Mouse (Mus musculus) left cerebral cortex, postnatal 10 days (tissue): Measurements from ENCODE around the gene Hist1h2bm. TPM values are rescaled to one million over a fixed set of nuclear protein-coding genes. Genes with fewer than 3 reads are reported as not detected.
"Not testable (repeated sequence)": the region's sequence is repeated elsewhere in the genome, so short reads cannot be mapped to it uniquely, and the experiment has no call there.

ENCODE experiments used
- DNase-seq, 2 experiments: peaks; one replicate each; pipeline ENCODE4 v3.0.0; 2021 to 2022; ENCODE audit warnings: low spot score in 2 of 2, mixed read lengths in 1 of 2; ENCODE audit errors: extremely low spot score in 1 of 2
- intact Hi-C: fragments of 180-260 bp; cut with DNase I; formaldehyde crosslinking; loops from one replicate; pipeline ENCODE4 v1.15.1; 2025
- microRNA-seq: library from miRNA; unstranded; fragments of <30 nt; microRNA quantifications from one replicate; pipeline ENCODE4 v1.2.0, GENCODE M21; 2022
- total RNA-seq, 2 experiments: library from RNA; stranded (reverse); gene quantifications; 2 replicates each; pipeline ENCODE4 v1.2.3; 2021

Hist1h2bm gene
- total RNA-seq, 2 experiments from 2014 or later, result 10.1 to 13.9 TPM

DNA sequence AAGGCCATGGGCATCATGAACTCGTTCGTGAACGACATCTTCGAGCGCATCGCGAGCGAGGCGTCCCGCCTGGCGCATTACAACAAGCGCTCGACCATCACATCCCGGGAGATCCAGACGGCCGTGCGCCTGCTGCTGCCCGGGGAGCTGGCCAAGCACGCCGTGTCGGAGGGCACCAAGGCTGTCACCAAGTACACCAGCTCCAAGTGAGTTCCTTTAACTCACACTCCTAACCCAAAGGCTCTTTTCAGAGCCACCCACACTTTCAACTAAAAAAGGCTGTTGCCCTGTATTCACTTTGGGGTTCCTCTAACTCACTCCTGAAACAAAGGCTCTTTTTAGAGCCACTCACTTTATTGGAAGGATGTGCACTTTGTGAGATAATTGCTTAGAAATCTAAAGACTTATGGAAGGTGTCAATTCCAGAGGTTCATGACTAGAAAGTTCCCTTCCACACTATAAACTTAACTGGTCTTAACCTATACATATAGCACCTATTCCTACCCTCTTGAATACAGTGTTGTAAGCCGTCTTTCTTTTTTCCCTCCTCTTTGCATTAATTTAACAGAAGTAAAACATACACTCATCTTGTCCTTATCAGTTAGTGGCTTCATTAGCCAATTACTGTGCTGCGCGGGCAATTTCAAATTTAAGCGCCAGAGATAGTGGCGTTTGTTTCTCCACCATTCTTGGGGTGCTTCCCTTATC is 32.6 kb downstream of the Hist1h2bm start:
- DNase-seq, result not testable (repeated sequence)

DNA sequence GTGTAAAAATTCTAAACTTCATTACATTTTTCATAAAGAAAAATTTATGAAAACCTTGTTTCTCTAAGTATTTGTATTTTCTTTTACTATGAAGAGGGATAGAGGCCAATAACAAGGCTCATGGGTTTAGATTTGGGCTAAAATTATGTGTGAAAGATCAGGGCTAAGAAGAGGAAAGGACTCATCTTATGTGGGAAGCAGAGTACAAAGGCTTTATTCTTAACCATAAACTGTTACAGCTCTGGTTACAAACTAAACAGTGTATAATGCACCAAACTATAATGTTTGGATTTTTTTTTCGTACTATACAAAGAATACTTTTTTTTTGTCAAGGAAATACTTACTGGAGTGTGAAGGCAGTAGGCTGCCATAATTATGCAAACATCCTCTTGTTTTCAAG is 33.9 kb downstream of the Hist1h2bm start:
- intact Hi-C loops, result no loop called here
- DNase-seq, result no peak

More for the DNA sequence above, 32.6 kb downstream of the Hist1h2bm start:
- intact Hi-C loops, result not testable (repeated sequence)

Small RNA genes lying within 50 kb of the gene (microRNA-seq; reads per million reads assigned to microRNA genes)
- gene Gm44357 (not detected), gene Gm44367 (not detected), gene Gm44454 (not detected)

Other genes starting within 250 kb of the Hist1h2bm start
- gene Zkscan4, start 243.1 kb upstream of the Hist1h2bm start, total RNA-seq, result 1 to 10 TPM; 7.4 TPM
- gene Gm10065, start 242.6 kb upstream of the Hist1h2bm start, total RNA-seq, result not detected
- gene AK157302, start 226.8 kb upstream of the Hist1h2bm start, total RNA-seq, result 10 to 100 TPM; 16.5 to 17.2 TPM
- gene Gm11273, start 220.6 kb upstream of the Hist1h2bm start, total RNA-seq, result 10 to 100 TPM; 56.4 to 59.3 TPM
- 10 to 100 TPM; 10.6 to 13.6 TPM for gene Zkscan8, start 190.9 kb upstream of the Hist1h2bm start, total RNA-seq
- gene Olfr1366, start 179.2 kb upstream of the Hist1h2bm start, total RNA-seq, result not detected
- gene Olfr1535, start 162.2 kb upstream of the Hist1h2bm start, total RNA-seq, result not detected
- not detected for gene Olfr1364, start 140.3 kb upstream of the Hist1h2bm start, total RNA-seq
- gene Olfr1362, start 108.0 kb upstream of the Hist1h2bm start, total RNA-seq, result not detected
- gene Olfr11, start 79.5 kb upstream of the Hist1h2bm start, total RNA-seq, result not detected
- not detected for gene Olfr1361, start 58.7 kb upstream of the Hist1h2bm start, total RNA-seq
- gene Olfr1360, start 44.6 kb upstream of the Hist1h2bm start, total RNA-seq, result not detected
- gene Olfr1359, start 23.9 kb upstream of the Hist1h2bm start, total RNA-seq, result not detected
- gene Hist1h2bl, start 5.9 kb upstream of the Hist1h2bm start, total RNA-seq, result 10 to 100 TPM; 41.4 to 52.8 TPM
- gene Hist1h2ai, start 5.6 kb upstream of the Hist1h2bm start, total RNA-seq, result 10 to 100 TPM; 68.4 to 76.2 TPM
- gene Hist1h3h, start 4.4 kb upstream of the Hist1h2bm start, total RNA-seq, result 10 to 100 TPM; 69.3 to 80.8 TPM
- 10 to 100 TPM; 13.5 to 16.2 TPM for gene Hist1h4j, start 13.0 kb downstream of the Hist1h2bm start, total RNA-seq
- 100 to 1,000 TPM; 306 to 311 TPM for gene Hist1h4k, start 28.5 kb downstream of the Hist1h2bm start, total RNA-seq
- 10 to 100 TPM; 23.0 to 24.1 TPM for gene Hist1h2ak, start 31.8 kb downstream of the Hist1h2bm start, total RNA-seq
- 10 to 100 TPM; 23.0 to 25.1 TPM for gene Hist1h2bn, start 32.1 kb downstream of the Hist1h2bm start, total RNA-seq
- gene Hist1h1b, start 58.6 kb downstream of the Hist1h2bm start, total RNA-seq, result 10 to 100 TPM; 19.5 to 20.4 TPM
- gene Hist1h3i, start 61.3 kb downstream of the Hist1h2bm start, total RNA-seq, result 10 to 100 TPM; 53.5 to 57.3 TPM
- 1 to 10 TPM; 5.2 to 6.1 TPM for gene Hist1h2an, start 65.2 kb downstream of the Hist1h2bm start, total RNA-seq
- 10 to 100 TPM; 16.5 to 17.0 TPM for gene Hist1h2bp, start 65.4 kb downstream of the Hist1h2bm start, total RNA-seq
- 10 to 100 TPM; 48.3 to 50.2 TPM for gene Hist1h2bq, start 88.2 kb downstream of the Hist1h2bm start, total RNA-seq
- gene Hist1h2ao, start 88.4 kb downstream of the Hist1h2bm start, total RNA-seq, result not detected
- gene Hist1h4m, start 89.7 kb downstream of the Hist1h2bm start, total RNA-seq, result 100 to 1,000 TPM; 180 to 194 TPM
- gene Hist1h4n, start 110.2 kb downstream of the Hist1h2bm start, total RNA-seq, result 10 to 100 TPM; 21.2 to 27.5 TPM
- gene Hist1h2ap, start 111.5 kb downstream of the Hist1h2bm start, total RNA-seq, result 10 to 100 TPM; 66.4 to 75.9 TPM
- gene Hist1h2br, start 111.7 kb downstream of the Hist1h2bm start, total RNA-seq, result 10 to 100 TPM; 47.5 to 49.6 TPM
- 1 to 10 TPM; 3.9 to 5.1 TPM for gene Zfp184, start 223.1 kb downstream of the Hist1h2bm start, total RNA-seq